In genomic region chr10:41291021-41291420, GRCm38 (mm10) we compare ENCODE assay signal across 25 mouse cellular contexts. TPM values are rescaled to one million over a fixed set of nuclear protein-coding genes. Genes with fewer than 3 reads are reported as not detected.
DNase-seq lines count a peak whose midpoint lies in the region; ATAC-seq and TF ChIP-seq lines count a peak whose summit lies in the region.
"Had no signal": no experiment of that assay in that cellular context is flagged by ENCODE, and none has a peak within 500 bp of the region (broad histone marks: within the 10 kb centered on the region; RNA-seq: fewer than 3 reads in every experiment).

No protein-coding gene starts in this region.

- H3K4me2 ChIP-seq in liver, postnatal 0 days (ENCODE audit: low read depth, low read length) = no peak overlapping the region
- H3K4me2 ChIP-seq: embryonic facial prominence, embryonic 12.5 days; forebrain, embryonic 12.5 days had no signal

- ATAC-seq in liver, postnatal 0 days = peak; percentile 82
- ATAC-seq: activated CD4-positive, CD25-positive, alpha-beta regulatory T cell, adult 4 months; CD4-positive, CD25-positive, alpha-beta regulatory T cell, adult 4 months; forebrain, embryonic 14.5 days; forebrain, embryonic 16.5 days; Patski had no signal

- no peak overlapping the region for H3K4me3 ChIP-seq in liver, postnatal 0 days (ENCODE audit: low read depth, low read length)
- H3K4me3 ChIP-seq: embryonic facial prominence, embryonic 10.5 days; embryonic facial prominence, embryonic 12.5 days; forebrain, embryonic 10.5 days; forebrain, embryonic 12.5 days had no signal

- no peak for TF ChIP-seq EP300 in liver, postnatal 0 days (IDR thresholded peaks at IDR 0.05; ENCODE audit: low read depth)

- H3K27ac ChIP-seq in liver, postnatal 0 days (ENCODE audit: low read depth) = no peak overlapping the region
- H3K27ac ChIP-seq: embryonic facial prominence, embryonic 10.5 days; embryonic facial prominence, embryonic 12.5 days; forebrain, embryonic 10.5 days; forebrain, embryonic 12.5 days had no signal

- H3K9ac ChIP-seq in liver, postnatal 0 days (replicated peaks) = no peak overlapping the region
- H3K9ac ChIP-seq: embryonic facial prominence, embryonic 12.5 days; forebrain, embryonic 12.5 days had no signal

- no peak for TF ChIP-seq CTCF in liver, postnatal 0 days (IDR thresholded peaks at IDR 0.05; ENCODE audit: low read depth)

- intact Hi-C loops in heart, postnatal 36 days (cut with DNase I) = no loop called here

- no peaks in the 10 kb centered on the region; the same call in 1 of the 2 replicates for H3K4me1 ChIP-seq in liver, postnatal 0 days (ENCODE audit: insufficient read depth)

- 65% methylated on average over 2 of the region's 2 CpGs for WGBS in liver, postnatal 0 days (ENCODE audit: insufficient replicate concordance)

- peak; percentile 29 for DNase-seq in heart, adult 11 months
- no peak for DNase-seq in heart, postnatal 36 days
- DNase-seq in liver, postnatal 0 days = no peak
- DNase-seq in liver = no peak
- no peak for DNase-seq in right cerebral cortex, postnatal 14 days
- DNase-seq: adrenal gland, adult 8-10 months; adrenal gland, postnatal 14 days; adrenal gland, postnatal 36 days; B cell, adult 2 months; cerebellum, adult 11-12 months; cerebellum, adult 2 months; cerebellum, adult 9-10 months; cerebellum, postnatal 10 days; cerebellum, postnatal 25 days had no signal

- no peaks in the 10 kb centered on the region for H3K9me3 ChIP-seq in liver, postnatal 0 days (ENCODE audit: low read length)
- H3K9me3 ChIP-seq: embryonic facial prominence, embryonic 10.5 days; embryonic facial prominence, embryonic 12.5 days; forebrain, embryonic 10.5 days; forebrain, embryonic 12.5 days; G1E had no signal

- H3K27me3 ChIP-seq in liver, postnatal 0 days (ENCODE audit: insufficient read depth, low read length) = no peaks in the 10 kb centered on the region
- H3K27me3 ChIP-seq: CH12.LX; embryonic facial prominence, embryonic 12.5 days; forebrain, embryonic 12.5 days; Patski had no signal

- no peaks in the 10 kb centered on the region for H3K36me3 ChIP-seq in liver, postnatal 0 days (replicated peaks; ENCODE audit: insufficient read depth, low read length)
- H3K36me3 ChIP-seq: embryonic facial prominence, embryonic 10.5 days; embryonic facial prominence, embryonic 12.5 days; forebrain, embryonic 10.5 days; forebrain, embryonic 12.5 days had no signal

RNA-seq across cellular contexts. Expression of gene Fig4, which starts 12.0 kb away (rescaled TPM):
- 10 to 100 TPM; 26.4 to 27.0 TPM for total RNA-seq in heart, postnatal 36 days (2021)
- 5.8 and 6.0 TPM in 2 replicates for polyA plus RNA-seq in liver, postnatal 0 days (2015; fragmentation: Nextera tagmentation; extraction: Ambion mirVana)

RNA-seq across cellular contexts. Expression of gene Ak9, which starts 12.8 kb away (rescaled TPM):
- not detected for total RNA-seq in heart, postnatal 36 days (2021)
- polyA plus RNA-seq in liver, postnatal 0 days (2015; fragmentation: Nextera tagmentation; extraction: Ambion mirVana) = not detected in 2 replicates
- total RNA-seq: adrenal gland, postnatal 36 days; G1E had no signal
- polyA plus RNA-seq: CD4-positive, CD25-positive, alpha-beta regulatory T cell, adult 4 months; G1E had no signal
